Mouse (Mus musculus): ENCODE measurements around the gene Arntl. TPM values are rescaled to one million over a fixed set of nuclear protein-coding genes. Genes with fewer than 3 reads are reported as not detected.

The Arntl gene
- polyA plus RNA-seq, 1 experiment from 2014 or later = 7.0 TPM

DNA sequence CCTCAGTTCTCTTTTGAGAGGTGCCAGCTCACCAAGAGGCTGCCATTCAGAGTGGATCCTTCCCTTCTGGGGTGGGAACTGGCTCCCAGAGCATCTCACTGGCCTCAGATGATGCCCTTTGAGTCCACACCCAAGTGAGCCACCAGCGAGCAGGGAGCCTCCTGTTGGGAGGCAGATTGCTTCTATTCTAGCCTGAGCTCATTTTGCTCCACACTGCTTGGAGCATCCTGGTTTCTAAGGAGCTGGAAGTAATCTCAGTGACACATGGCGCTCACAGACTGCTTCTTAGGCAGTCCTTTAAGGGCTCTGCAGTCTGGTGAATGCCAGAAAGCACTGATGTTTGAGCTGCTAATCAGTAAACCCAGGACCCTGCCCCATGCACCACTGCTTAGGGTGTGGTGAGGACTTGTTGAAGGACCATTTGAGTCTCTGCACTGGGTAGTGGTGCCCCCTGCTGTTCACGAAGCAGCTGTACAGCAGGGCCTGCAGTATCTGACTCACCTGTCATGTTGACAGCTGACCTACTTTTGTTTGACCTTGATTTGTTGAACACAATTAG lies 43.2 kb downstream of the Arntl start:
- 40% methylated on average over 3 of the region's 3 CpGs for WGBS (ENCODE audit: insufficient replicate concordance)
- Histone ChIP-seq H3K4me1 (ENCODE audit: insufficient read depth) (peaks cover 16% of the 10 kb centered on the region), H3K4me3 (ENCODE audit: low read depth, low read length) (no peak overlapping the region), H3K36me3 (replicated peaks; ENCODE audit: insufficient read depth, low read length) (no peaks in the 10 kb centered on the region), H3K27me3 (ENCODE audit: insufficient read depth, low read length) (no peaks in the 10 kb centered on the region), H3K9ac (replicated peaks) (no peak overlapping the region), H3K4me2 (ENCODE audit: low read depth, low read length) (no peak overlapping the region), H3K27ac (ENCODE audit: low read depth) (peak overlapping the region; percentile 12; the same call in 1 of the 2 replicates), H3K9me3 (ENCODE audit: low read length) (no peaks in the 10 kb centered on the region)
- DNase-seq (peak; percentile 59), ATAC-seq (peak; percentile 79)
- TF ChIP-seq EP300 (IDR thresholded peaks at IDR 0.05; ENCODE audit: low read depth) (no peak), CTCF (IDR thresholded peaks at IDR 0.05; ENCODE audit: low read depth) (peak; percentile 83)

DNA sequence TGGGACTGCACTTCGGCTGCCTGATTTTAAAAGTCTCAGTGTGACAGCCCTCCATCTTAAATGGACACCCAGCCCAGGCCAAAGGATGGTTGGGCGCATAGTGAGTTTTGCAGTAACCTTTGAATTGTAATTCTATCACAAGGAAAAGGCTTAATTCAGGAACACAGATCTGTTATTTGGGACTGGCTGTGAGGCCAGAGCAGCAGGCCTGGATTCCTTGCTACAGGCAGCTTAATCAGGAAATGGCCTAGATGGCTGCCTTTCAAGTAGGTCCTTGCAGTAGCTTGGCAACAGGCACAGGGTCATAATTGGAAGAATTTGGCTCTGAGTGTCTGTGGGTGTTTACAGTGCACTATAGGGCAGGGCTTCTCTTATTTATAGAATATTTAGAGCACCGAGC lies 43.7 kb downstream of the Arntl start:
- H3K4me1 ChIP-seq (ENCODE audit: insufficient read depth) = peaks cover 16% of the 10 kb centered on the region
- WGBS (ENCODE audit: insufficient replicate concordance) = 54% methylated on average over 3 of the region's 3 CpGs
- H3K4me3 ChIP-seq (ENCODE audit: low read depth, low read length) = no peak overlapping the region
- H3K4me2 ChIP-seq (ENCODE audit: low read depth, low read length) = no peak overlapping the region
- no peaks in the 10 kb centered on the region for H3K27me3 ChIP-seq (ENCODE audit: insufficient read depth, low read length)
- no peaks in the 10 kb centered on the region for H3K36me3 ChIP-seq (replicated peaks; ENCODE audit: insufficient read depth, low read length)
- no peak overlapping the region for H3K9ac ChIP-seq (replicated peaks)
- no peak for DNase-seq
- H3K9me3 ChIP-seq (ENCODE audit: low read length) = no peaks in the 10 kb centered on the region
- TF ChIP-seq EP300 (IDR thresholded peaks at IDR 0.05; ENCODE audit: low read depth) = no peak
- TF ChIP-seq CTCF (IDR thresholded peaks at IDR 0.05; ENCODE audit: low read depth) = no peak
- H3K27ac ChIP-seq (ENCODE audit: low read depth) = peak overlapping the region; percentile 55
- ATAC-seq = no peak

DNA sequence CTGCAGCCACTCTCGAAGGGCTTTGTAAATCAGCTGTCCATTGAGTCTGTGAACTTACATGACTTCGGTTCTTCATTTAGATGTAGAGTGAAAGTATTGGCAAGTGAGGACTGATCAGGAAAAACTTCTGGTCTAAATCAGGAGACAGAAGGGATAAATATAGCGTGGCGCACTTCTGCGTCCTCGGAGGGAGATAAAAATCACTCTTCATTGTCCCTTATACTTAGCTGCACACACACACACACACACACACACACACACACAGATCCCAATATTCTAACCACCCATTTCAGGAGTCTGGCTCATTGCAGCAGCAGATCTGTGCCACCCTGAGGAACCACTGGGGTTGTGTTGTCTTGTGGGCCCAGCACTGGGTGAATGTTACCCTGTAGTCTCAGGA lies 44.3 kb downstream of the Arntl start:
- Histone ChIP-seq H3K4me3 (ENCODE audit: low read depth, low read length) (no peak overlapping the region), H3K36me3 (replicated peaks; ENCODE audit: insufficient read depth, low read length) (no peaks in the 10 kb centered on the region), H3K27me3 (ENCODE audit: insufficient read depth, low read length) (no peaks in the 10 kb centered on the region), H3K27ac (ENCODE audit: low read depth) (no peak overlapping the region; the same call in 1 of the 2 replicates), H3K9ac (replicated peaks) (no peak overlapping the region), H3K4me1 (ENCODE audit: insufficient read depth) (peaks cover 16% of the 10 kb centered on the region), H3K9me3 (ENCODE audit: low read length) (no peaks in the 10 kb centered on the region), H3K4me2 (ENCODE audit: low read depth, low read length) (no peak overlapping the region)
- DNase-seq (no peak), ATAC-seq (no peak)
- no peak for TF ChIP-seq CTCF (IDR thresholded peaks at IDR 0.05; ENCODE audit: low read depth)
- TF ChIP-seq EP300 (IDR thresholded peaks at IDR 0.05; ENCODE audit: low read depth) = no peak
- 69% methylated on average over 6 of the region's 6 CpGs for WGBS (ENCODE audit: insufficient replicate concordance)

DNA sequence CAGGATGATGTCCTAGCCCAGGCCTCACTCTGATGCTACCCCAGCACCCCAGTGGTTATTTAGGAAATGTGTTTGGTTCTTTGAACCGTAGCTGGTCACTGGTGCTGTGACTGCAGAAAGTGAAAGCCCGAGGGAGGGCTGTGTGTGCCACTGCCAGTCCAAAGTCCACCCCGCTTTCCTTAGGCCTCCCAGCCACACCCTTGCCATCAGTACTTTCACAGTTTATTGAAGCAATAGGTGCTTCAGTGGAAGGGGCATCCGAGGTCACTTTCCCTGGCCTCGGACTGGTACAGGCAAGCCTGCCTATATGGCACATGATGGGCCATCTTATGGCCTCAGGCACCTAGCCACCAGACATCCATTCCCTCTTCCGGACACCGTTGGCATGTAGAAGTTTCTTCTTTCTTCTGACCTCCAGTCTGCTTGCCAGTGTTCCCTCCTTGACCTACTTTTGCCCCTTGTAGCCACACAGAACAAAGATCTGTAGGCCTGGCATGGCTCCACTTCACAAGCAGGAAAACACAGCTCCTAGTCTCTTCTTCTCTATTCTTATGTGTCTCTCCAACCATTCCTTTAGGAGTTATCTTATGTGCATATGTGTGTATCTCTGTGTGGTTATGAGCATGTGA lies 46.6 kb downstream of the Arntl start:
- WGBS (ENCODE audit: insufficient replicate concordance) = 68% methylated on average over 7 of the region's 7 CpGs
- ATAC-seq = peak; percentile 83
- TF ChIP-seq EP300 (IDR thresholded peaks at IDR 0.05; ENCODE audit: low read depth) (no peak), CTCF (IDR thresholded peaks at IDR 0.05; ENCODE audit: low read depth) (no peak)
- no peak overlapping the region for H3K9ac ChIP-seq (replicated peaks)
- H3K27ac ChIP-seq (ENCODE audit: low read depth) = peak overlapping the region; percentile 11; the same call in 1 of the 2 replicates
- DNase-seq = peak; percentile 51
- H3K27me3 ChIP-seq (ENCODE audit: insufficient read depth, low read length) = no peaks in the 10 kb centered on the region
- H3K36me3 ChIP-seq (replicated peaks; ENCODE audit: insufficient read depth, low read length) = no peaks in the 10 kb centered on the region
- H3K4me1 ChIP-seq (ENCODE audit: insufficient read depth) = peaks cover 16% of the 10 kb centered on the region
- H3K4me2 ChIP-seq (ENCODE audit: low read depth, low read length) = no peak overlapping the region
- no peak overlapping the region for H3K4me3 ChIP-seq (ENCODE audit: low read depth, low read length)
- H3K9me3 ChIP-seq (ENCODE audit: low read length) = no peaks in the 10 kb centered on the region

DNA sequence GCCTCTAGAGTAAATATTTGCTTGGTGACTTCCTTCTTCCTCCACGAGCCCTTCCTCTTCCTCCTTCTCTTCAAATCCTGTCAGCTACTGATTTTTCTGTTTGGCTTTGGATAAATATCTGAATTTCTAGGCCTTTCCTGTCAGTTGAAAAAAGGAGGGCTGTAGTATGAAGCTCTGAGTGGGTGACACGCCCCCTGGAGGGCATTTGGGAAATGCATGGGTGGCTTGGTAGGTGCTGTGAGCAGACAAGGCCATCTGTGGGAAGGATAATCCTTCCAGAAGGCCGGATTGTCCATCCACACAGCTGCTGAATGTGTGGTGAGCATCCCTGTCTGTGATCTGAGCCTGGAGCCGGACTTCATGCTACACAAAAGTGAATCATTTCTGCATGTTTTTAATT lies 48.8 kb downstream of the Arntl start:
- DNase-seq (peak; percentile 52), ATAC-seq (no peak)
- H3K9me3 ChIP-seq (ENCODE audit: low read length) = no peaks in the 10 kb centered on the region
- 38% methylated on average over 4 of the region's 4 CpGs for WGBS (ENCODE audit: insufficient replicate concordance)
- TF ChIP-seq EP300 (IDR thresholded peaks at IDR 0.05; ENCODE audit: low read depth) = no peak
- TF ChIP-seq CTCF (IDR thresholded peaks at IDR 0.05; ENCODE audit: low read depth) = peak; percentile 71
- no peaks in the 10 kb centered on the region for H3K27me3 ChIP-seq (ENCODE audit: insufficient read depth, low read length)
- H3K9ac ChIP-seq (replicated peaks) = no peak overlapping the region
- H3K27ac ChIP-seq (ENCODE audit: low read depth) = no peak overlapping the region
- H3K4me2 ChIP-seq (ENCODE audit: low read depth, low read length) = no peak overlapping the region
- peaks cover 20% of the 10 kb centered on the region for H3K4me1 ChIP-seq (ENCODE audit: insufficient read depth)
- no peak overlapping the region for H3K4me3 ChIP-seq (ENCODE audit: low read depth, low read length)
- no peaks in the 10 kb centered on the region for H3K36me3 ChIP-seq (replicated peaks; ENCODE audit: insufficient read depth, low read length)

DNA sequence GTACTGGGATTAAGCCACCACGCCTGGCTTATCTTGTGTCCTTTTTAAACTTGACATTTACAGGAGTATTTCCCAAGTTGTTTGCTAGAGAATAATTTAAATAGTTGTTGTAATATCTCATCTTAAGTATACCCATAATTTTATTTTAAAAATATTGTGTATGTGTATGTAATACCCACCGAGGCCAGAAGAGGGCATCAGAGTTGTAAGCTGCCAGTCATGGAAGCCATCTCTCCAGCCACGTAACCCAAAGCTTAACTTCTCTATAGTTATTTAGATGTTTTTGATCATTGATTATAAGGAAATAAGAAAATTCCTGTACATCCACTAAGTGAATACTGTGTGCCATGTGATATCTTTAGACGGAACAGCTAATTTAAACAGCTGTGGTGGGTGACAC lies 51.2 kb downstream of the Arntl start:
- DNase-seq (no peak), ATAC-seq (no peak)
- H3K27ac ChIP-seq (ENCODE audit: low read depth) = no peak overlapping the region
- TF ChIP-seq EP300 (IDR thresholded peaks at IDR 0.05; ENCODE audit: low read depth) (no peak), CTCF (IDR thresholded peaks at IDR 0.05; ENCODE audit: low read depth) (peak; percentile 64)
- H3K4me1 ChIP-seq (ENCODE audit: insufficient read depth) = peaks cover 21% of the 10 kb centered on the region
- no peaks in the 10 kb centered on the region for H3K27me3 ChIP-seq (ENCODE audit: insufficient read depth, low read length)
- H3K9ac ChIP-seq (replicated peaks) = no peak overlapping the region
- H3K4me3 ChIP-seq (ENCODE audit: low read depth, low read length) = no peak overlapping the region
- no peaks in the 10 kb centered on the region for H3K36me3 ChIP-seq (replicated peaks; ENCODE audit: insufficient read depth, low read length)
- no peaks in the 10 kb centered on the region for H3K9me3 ChIP-seq (ENCODE audit: low read length)
- H3K4me2 ChIP-seq (ENCODE audit: low read depth, low read length) = no peak overlapping the region
- 56% methylated on average over 4 of the region's 4 CpGs for WGBS (ENCODE audit: insufficient replicate concordance)

Data from liver, postnatal 0 days (tissue).